Mouse (Mus musculus): ENCODE data around the gene Zfhx3.

The Zfhx3 gene

GRCm38 (mm10) chr8:108011516-108011915, 69.1 kb downstream of the Zfhx3 start:
- in situ Hi-C loops (cut with MboI; ENCODE audit: low sequenced_read_pairs), result no loop called here

DNA sequence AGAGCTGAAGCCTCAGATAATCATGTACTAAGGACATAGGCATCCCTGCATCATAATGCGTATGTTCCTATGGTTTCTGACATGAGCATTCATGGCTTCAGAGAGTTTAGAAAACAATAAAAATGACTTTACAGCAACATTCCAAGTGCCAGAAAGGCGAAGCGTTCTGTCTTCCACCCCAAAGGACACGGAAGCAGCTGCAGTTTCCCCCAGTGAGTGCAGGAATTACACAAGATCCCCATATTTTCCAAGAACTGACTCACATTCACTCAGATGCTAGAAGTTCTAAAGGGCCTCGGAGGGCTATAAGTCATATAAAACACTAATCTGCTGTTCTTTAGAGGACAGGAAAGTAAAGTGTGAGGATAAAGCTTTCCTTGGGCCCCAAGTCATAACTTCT, 75.3 kb downstream of the Zfhx3 start:
- in situ Hi-C loops (cut with MboI; ENCODE audit: low sequenced_read_pairs), result no loop called here

GRCm38 (mm10) chr8:108019651-108020050, 77.2 kb downstream of the Zfhx3 start:
- in situ Hi-C loops (cut with MboI; ENCODE audit: low sequenced_read_pairs), result no loop called here

DNA sequence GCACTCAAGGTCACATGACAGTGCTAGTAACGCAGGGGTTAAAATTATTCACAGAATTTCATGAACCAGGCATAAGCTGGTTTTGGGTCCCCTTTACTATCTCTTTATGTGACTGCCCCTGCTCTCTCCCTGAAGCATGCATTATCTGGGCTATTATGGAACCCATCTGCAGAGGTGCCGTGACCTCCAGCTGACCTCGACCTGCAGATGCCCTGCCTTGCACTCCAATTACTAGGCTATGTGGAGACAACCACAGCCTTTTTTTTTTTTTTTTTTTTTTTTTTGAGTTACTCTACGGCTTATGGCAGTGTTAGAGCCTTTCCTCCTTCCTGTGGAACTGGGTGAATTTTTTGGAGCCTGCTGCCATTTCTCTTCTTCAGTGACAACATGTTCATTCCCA, 80.0 kb downstream of the Zfhx3 start:
- in situ Hi-C loops (cut with MboI; ENCODE audit: low sequenced_read_pairs), result no loop called here

- in situ Hi-C loops (cut with MboI; ENCODE audit: low sequenced_read_pairs), result no loop called here
Observed at GRCm38 (mm10) chr8:108024331-108024730, 81.9 kb downstream of the Zfhx3 start.

- in situ Hi-C loops (cut with MboI; ENCODE audit: low sequenced_read_pairs), result no loop called here
Observed at GRCm38 (mm10) chr8:108025249-108025648, 82.8 kb downstream of the Zfhx3 start.

GRCm38 (mm10) chr8:108026557-108027440, 84.4 kb downstream of the Zfhx3 start:
- in situ Hi-C loops (cut with MboI; ENCODE audit: low sequenced_read_pairs), result no loop called here

GRCm38 (mm10) chr8:108027561-108028025, 85.1 kb downstream of the Zfhx3 start:
- in situ Hi-C loops (cut with MboI; ENCODE audit: low sequenced_read_pairs), result no loop called here

DNA sequence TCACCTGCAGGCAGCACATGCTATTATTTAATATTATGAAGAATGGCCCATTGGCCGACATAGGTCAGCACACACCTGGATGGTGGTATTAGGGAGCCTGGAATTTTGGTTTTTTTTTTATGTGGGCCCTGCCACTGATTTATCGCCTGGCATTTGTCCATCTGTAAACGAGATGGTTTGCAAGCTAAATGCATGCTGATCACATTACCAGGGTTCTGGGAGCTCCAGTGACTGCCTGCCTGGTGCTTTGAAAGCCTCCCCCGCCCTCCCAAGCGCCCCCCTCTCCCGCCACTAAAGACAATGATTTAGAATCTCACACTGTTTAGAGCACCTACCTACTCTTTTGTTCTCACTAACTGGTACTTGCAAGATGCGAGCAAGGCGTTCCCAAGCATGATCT, 86.0 kb downstream of the Zfhx3 start:
- in situ Hi-C loops (cut with MboI; ENCODE audit: low sequenced_read_pairs), result no loop called here

DNA sequence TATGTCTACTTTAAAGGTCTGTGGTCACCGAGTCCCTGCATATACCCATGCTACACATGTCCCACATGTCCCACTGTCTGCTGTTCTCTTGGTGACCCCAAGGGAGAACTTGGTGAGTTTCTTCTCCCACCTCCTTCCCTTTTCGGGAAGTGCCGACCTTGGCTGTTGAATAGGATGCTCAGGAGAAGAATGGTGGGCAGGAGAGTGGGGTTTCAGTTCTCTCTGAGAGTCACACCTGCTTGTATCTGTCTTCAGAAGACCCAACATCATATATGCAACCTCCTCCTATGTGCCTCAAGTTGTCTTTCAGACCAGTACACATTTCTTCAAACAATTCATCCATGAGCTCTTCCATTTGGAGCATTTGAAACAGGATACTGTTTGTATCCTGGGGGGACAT, 88.7 kb downstream of the Zfhx3 start:
- in situ Hi-C loops (cut with MboI; ENCODE audit: low sequenced_read_pairs), result no loop called here

GRCm38 (mm10) chr8:108034070-108034469, 91.6 kb downstream of the Zfhx3 start:
- in situ Hi-C loops (cut with MboI; ENCODE audit: low sequenced_read_pairs), result no loop called here

- in situ Hi-C loops (cut with MboI; ENCODE audit: low sequenced_read_pairs), result no loop called here
Observed at GRCm38 (mm10) chr8:108034726-108035125, 92.3 kb downstream of the Zfhx3 start.

DNA sequence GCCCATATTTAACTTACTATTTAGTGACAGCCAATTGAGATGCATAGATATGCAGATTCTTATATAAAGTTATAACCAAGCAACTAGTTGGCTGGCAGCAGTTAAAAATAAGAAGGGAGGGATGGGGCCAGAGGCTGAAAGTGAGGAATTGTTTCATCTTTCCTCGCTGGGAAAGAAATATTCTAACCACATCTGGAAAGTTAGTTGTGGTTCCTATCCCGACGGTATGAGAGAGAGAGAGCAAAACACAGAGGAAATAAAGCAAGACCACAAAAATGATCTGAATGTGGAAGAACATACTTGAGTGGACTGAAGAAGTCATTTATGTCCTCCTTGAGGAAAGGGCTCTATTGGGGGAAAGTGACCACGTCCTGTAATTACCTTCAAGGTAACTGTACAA, 101.2 kb downstream of the Zfhx3 start:
- in situ Hi-C loops (cut with MboI; ENCODE audit: low sequenced_read_pairs), result no loop called here

- in situ Hi-C loops (cut with MboI; ENCODE audit: low sequenced_read_pairs), result no loop called here
Observed at GRCm38 (mm10) chr8:108044185-108044584, 101.7 kb downstream of the Zfhx3 start.

- in situ Hi-C loops (cut with MboI; ENCODE audit: low sequenced_read_pairs), result no loop called here
Observed at GRCm38 (mm10) chr8:108056241-108056640, 113.8 kb downstream of the Zfhx3 start.

DNA sequence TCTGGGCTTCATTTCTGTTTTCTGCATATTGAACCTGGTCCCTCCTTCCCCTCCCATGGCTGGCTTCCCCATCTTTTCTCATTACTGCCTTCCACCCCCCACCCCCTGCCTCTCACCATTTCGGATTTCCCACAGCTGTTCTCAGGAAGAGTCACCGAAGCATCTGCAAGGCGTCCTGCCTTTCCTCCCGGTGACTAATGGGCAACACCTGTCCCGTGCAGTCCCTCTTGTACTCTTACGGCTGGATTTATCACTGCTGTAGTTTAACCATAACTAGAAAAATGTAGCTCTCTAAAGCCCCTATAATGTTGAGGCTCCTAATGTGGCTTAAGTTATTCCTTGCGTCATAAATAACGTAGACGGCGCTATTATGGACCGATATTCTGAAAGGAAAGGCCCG, 119.5 kb downstream of the Zfhx3 start:
- in situ Hi-C loops (cut with MboI; ENCODE audit: low sequenced_read_pairs), result no loop called here

GRCm38 (mm10) chr8:108067111-108067510, 124.7 kb downstream of the Zfhx3 start:
- in situ Hi-C loops (cut with MboI; ENCODE audit: low sequenced_read_pairs), result no loop called here

- in situ Hi-C loops (cut with MboI; ENCODE audit: low sequenced_read_pairs), result no loop called here
Observed at GRCm38 (mm10) chr8:108068195-108068594, 125.8 kb downstream of the Zfhx3 start.

DNA sequence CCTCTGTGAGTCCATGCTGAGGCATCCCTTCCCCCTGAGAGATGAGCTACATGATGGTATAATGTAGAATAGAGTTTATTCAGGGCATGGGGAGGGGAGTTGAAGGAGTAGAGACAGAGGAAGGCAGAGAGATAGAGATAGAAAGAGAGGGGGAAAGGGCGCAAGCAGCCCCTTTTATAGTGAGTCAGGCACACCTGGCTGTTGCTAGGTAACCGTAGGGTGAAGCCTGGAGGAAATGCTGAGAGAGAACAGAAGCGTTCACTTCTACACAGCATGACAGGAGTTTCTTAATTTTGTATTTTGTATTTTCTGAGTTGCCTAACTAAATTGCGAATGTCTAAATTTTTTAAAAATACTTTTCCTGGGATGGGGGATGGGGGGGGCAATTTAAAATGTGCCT, 128.0 kb downstream of the Zfhx3 start:
- in situ Hi-C loops (cut with MboI; ENCODE audit: low sequenced_read_pairs), result no loop called here

- in situ Hi-C loops (cut with MboI; ENCODE audit: low sequenced_read_pairs), result no loop called here
Observed at GRCm38 (mm10) chr8:108072126-108072746, 129.8 kb downstream of the Zfhx3 start.

- in situ Hi-C loops (cut with MboI; ENCODE audit: low sequenced_read_pairs), result no loop called here
Observed at GRCm38 (mm10) chr8:108072853-108073252, 130.4 kb downstream of the Zfhx3 start.

DNA sequence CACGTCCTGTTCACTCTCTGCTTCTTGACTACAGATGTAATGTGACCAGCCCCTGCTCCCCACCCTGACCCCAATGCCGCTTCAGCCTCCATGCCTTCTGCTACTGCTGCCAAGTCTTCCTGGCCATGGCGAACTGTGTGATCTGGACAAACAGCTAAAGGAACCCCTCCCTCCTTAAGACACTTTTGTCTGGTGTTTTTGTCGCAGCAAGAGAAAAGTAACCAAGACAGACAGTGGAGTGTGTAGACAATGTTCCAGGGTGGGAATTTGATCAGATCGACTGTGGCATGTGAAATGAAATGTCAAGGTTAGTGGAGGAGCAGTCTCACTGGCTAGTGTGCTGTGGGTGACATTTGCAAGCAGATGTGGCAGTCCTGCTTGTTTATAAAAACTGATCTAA, 132.7 kb downstream of the Zfhx3 start:
- in situ Hi-C loops (cut with MboI; ENCODE audit: low sequenced_read_pairs), result no loop called here
